Mouse (Mus musculus): ENCODE results near the gene Efcab6. TPM values are rescaled to one million over a fixed set of nuclear protein-coding genes. Genes with fewer than 3 reads are reported as not detected.

Gene Efcab6
- total RNA-seq, 4 experiments from 2014 or later, result 9.2 to 16.2 (median 14.2) TPM

DNA sequence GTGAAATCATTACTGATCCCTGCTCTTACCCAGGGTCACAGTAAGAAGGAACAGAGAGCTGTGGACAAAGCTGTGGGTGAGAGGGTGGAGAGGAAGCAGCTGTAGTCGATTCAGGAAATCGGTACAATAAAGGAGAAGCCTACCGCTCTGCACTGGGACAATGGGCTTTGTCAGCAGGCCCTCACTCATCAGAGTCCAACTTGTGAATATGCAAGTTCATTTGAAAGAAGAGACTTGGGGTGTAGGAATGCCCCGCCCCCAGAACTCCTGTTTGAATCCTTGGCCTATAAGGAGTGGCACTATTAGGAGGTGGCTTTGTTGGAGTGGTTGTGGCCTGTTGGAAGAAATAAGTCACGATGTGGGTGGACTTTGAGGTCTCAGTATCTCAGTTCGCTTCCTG lies 86.3 kb downstream of the Efcab6 start:
- DNase-seq (ENCODE audit: low spot score in 2 of 2), result no peak

DNA sequence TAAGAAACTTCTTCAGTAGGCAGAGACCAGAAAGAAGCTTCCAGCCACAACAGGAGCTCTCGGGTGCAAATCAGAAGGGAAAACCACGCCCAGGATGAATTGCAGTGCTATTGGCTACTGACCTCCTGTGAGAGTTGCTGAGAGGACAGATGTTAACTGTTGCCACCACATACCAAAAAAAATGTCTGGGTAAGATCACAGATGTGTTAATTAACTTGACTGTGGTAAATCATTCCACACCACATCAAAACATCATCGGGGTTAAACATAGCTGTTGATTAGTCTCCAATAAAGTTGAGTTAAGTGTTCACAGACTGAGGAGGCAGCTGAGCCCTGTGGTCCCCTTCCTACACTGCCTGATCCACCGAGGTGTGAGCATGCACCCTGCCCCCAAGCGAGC lies 88.1 kb downstream of the Efcab6 start:
- DNase-seq (ENCODE audit: low spot score in 2 of 2), result no peak

DNA sequence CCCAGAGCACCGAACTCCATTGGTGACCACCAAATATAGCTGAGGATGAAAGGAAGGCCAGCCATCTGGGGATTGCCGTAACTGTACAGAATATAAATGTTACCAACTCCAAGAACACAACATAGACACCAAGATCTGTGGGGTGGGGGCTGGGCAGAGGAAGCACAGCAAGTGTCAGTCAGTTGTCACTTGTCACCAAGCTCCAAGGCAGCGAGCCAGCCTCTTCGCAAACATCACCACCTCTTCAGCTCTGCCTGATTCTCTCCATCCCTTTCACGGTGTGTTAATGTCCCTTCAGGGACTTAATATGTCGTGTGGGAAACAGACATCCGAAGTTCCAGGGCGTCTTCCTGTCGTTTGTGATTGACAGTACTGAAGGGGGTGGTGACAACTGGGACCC lies 93.0 kb downstream of the Efcab6 start:
- no peak for DNase-seq (ENCODE audit: low spot score in 2 of 2)

DNA sequence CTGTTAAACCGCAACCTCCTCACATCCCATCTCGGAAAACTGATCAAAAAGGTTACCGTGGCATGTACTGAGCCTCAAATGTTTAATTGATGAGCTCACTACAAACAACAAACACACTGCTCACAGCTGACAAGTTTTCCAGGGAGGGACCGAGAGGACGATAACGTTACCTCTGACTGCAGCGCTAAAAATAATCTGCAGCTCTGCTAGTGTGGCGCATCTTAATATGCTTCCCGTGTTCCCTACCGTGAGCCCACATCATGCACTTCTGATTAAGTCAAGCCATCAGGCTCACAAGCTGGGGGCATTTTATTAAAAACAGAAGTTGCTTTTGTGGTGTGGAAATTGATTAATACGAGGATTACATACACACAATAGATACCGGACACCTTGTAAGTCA lies 97.4 kb downstream of the Efcab6 start:
- DNase-seq (ENCODE audit: low spot score in 2 of 2), result no peak

DNA sequence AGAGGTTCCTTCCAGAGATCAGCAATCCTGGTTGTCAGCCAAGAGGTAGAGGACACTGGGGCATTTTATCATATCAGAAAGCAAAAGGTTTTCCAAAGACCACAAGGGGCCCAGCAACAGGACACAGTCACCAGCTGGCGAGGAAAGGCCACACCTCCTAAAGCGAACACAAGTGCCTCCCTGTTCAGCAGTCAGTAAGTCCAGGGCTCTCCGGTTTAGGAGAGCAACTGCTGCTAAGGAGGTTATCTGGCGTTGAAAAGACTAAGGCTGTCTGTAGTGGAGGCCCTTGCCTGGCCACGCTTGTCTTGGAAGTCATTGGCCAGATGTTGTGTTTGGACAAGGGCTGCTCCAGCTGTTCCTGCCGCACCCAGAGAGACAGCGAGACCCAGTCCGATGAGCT lies 100.1 kb downstream of the Efcab6 start:
- no peak for DNase-seq (ENCODE audit: low spot score in 2 of 2)

DNA sequence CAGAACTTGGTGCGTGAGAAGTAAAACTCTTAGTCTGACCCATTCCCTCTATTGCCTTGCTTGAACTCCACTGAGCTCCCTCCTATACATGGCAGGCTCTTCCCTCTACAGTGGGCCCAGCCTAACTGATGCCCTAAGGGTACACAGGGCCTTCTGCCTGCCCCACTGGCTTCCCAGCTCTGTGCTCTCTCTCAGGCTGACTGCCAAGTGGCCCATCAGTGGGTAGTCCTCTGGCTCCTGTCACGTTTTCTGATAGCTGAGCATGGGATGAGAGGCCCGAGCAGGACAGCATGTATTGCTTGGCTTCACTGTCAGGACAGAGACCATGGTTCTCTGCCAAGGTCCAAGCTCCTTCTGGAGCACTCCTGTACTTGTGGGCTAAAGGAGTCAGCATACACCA lies 106.8 kb downstream of the Efcab6 start:
- no peak for DNase-seq (ENCODE audit: low spot score in 2 of 2)

DNA sequence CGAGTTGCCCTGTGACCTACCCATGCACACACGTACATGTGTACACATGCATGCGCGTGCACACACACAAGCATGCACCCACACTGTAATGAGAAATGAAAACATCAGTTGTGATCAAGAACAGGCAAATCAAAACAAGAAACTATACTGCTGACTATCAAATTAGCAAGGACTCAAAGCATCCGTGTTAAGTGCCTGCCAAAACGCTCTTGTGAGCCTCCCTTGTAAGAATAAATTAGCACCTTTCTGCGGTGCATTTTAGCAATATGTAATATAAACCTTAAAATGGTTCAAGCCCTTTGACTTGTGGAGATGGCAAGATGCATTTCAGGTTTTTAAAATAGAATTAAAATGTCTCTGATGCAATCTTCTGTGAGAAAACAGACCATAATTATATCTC lies 108.2 kb downstream of the Efcab6 start:
- no peak for DNase-seq (ENCODE audit: low spot score in 2 of 2)

DNA sequence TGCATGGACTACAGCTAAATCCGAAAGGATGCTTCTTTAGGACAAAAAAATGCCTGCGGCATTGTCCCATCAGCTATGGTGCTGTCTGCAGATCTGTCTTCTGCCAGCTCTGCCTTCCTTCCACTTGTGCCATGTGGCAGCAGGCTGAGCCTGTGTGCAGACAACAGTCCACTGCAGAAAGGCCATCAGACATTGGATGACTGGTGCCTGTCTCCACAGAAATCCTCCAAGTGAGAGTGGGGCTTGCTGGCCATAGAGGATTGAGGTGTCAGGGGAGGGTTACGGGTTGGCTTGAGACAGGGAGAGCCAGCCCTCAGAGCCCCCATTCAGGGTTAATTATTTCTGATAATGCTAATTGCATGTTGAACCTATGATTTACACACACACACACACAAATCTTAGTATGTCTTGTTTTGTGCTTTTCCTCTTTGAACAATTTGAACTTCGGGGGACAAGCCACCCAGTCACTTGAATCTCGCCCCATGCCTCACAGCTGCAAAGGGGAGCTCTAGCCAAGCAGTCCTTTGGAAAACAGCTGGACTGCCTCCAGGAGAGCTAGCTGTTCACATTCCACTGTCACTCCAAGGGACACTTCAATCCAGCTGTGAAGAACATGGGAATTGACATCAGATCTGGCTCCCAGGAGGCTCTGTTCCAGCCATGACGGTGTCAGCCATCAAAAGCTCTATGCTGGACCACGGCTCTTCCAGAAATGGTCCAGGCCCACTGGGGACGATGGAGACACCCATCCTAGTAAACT lies 109.1 kb downstream of the Efcab6 start:
- DNase-seq (ENCODE audit: low spot score in 2 of 2), result no peak

DNA sequence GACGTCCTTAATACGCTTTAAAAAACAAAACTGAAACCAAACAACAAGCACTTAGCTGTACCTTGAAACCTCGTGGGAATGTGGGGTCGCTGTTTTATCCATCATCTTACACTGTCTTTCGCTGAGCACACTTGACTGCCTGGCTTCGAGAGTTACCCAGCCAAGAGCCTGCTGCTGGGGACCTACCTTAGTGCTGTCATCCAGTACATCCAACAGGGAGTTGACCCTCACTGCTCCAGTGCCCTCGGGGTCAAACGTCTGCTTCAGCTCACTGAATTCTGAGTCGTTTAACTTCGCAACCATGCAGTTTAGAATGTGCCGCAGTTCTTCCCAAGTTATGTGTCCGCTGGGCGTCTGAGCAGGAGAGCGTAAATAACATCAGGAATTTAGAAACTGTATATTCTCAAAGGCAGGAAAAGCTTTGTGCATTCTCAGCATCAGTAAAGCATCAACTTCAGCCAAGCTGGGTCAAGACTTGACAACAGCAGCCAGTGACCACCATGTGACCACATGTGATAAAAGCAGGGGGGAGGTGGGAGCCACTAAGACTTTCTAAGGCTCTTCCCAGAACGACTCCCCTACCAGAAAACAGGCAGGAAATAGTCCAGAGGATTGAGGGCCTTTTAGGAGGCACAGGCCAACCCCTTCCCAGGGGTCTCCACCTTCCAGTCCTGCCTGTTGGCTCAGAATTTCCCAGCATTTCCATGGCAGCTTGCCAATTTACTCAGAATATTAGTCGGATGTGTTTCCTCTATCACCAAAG lies 115.3 kb downstream of the Efcab6 start:
- DNase-seq (ENCODE audit: low spot score in 2 of 2), result no peak

DNA sequence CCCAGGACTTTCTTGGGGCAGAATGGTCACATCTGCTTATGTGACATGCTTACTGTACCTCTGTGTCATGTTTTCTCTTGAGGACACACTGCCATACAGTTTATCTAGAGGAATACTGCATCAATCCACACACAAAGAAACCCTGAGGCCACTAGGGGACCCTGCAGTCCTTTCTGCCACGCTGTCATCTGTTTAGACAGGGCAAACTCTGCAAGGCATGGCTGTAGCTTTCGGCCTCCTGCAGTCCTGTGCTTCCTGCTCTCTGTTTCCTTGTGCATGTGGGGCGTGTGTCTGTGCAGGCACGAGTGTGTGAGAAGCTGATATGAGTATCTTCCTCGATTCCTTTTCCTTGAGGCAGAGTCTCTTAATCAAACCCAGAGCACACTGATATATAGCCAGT lies 125.5 kb downstream of the Efcab6 start:
- no peak for DNase-seq (ENCODE audit: low spot score in 2 of 2)

DNA sequence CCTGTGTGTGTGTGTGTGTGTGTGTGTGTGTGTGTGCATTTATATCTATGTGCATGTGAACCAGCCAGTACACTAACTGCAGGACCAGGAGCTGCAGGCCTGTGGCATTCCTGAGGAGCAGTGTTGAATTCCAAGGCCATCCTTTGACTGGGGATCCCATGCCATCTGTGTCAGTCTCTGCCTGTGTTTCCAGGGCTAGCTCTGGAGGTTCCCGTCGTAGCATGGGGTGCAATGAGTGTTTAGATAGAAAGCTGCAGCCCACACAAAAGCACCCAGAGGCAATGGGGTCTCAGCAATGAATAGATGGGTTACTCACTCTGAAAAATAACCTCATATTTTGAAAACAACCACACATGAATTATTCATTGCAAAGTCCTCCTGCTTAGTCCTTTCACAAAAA lies 126.7 kb downstream of the Efcab6 start:
- no peak for DNase-seq (ENCODE audit: low spot score in 2 of 2)

DNA sequence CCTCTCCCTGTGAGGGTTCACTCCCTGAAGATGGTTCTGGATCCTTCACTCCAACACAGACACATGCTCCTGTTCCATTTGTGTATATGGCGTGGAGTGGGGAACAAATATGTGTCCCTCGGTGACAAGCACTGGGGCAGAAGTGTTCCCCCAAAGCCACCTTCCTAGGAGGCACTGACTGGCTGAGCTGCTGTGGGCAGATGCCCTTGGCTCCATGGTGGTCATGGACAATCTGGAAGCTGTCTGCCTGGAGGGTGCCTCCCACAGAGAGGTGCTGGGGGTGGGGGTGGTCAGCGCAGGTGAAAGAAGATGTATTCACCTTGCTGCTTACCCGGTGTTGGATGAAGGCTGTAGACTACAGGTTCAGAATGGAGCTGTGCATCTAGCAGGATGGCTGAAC lies 128.7 kb downstream of the Efcab6 start:
- no peak for DNase-seq (ENCODE audit: low spot score in 2 of 2)

DNA sequence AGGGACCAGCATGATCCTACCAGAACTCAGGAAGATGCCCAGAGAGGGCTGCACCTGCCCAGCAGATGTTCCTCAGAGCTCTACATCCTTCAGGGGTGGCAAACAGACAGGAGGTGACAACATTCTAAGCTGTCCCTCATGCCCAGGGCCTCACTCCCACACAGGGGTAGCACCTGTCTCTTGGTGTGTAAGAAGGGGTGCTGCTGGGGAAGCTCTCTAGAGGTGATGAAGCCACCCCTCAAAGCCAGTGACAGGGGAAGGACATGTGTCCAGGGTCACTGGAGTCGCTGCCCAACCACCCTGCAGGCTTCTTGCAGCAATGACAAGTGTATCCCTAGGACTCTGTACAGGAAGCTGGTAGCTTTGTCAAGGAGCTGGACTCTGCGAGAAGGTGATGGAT lies 130.4 kb downstream of the Efcab6 start:
- DNase-seq (ENCODE audit: low spot score in 2 of 2), result no peak

DNA sequence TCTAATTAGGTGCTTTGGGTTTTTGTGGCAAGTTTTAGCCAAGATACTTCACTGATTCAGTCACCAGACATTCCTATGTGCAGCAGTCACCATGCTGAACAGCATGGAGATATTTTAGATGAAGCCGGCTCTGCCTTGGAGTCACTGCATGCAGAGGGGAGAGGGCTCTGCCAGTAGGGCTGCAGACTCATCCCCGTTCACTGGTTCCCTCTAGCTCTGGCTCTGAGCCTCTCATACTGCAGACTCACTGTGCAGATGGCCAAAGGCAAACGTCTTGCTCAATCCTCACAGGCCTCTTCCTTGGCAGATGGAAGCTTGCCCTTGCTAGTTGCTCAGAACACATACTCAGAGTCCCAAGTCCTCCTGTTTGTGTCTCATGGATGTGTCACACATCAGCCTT lies 139.8 kb downstream of the Efcab6 start:
- DNase-seq (ENCODE audit: low spot score in 2 of 2), result no peak

DNA sequence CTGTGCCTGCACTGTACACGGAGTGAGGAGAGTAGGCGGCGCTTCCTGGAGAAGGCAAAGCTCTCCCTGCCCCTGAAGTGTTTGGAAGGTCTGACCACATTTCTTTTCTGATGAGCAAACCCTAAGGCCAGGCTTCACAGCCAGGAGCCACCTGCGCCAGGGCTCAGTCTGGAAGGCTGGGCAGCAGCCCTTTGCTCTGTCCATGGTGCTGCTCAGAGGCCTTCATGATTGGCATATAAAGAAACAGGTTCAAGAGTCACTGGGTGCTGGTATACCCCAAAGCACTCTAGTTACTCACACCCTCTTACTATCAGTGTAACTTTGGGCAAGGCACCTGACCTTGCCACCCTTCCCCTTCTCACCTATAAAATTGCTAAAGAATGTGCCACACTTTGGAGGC lies 140.5 kb downstream of the Efcab6 start:
- no peak for DNase-seq (ENCODE audit: low spot score in 2 of 2)

DNA sequence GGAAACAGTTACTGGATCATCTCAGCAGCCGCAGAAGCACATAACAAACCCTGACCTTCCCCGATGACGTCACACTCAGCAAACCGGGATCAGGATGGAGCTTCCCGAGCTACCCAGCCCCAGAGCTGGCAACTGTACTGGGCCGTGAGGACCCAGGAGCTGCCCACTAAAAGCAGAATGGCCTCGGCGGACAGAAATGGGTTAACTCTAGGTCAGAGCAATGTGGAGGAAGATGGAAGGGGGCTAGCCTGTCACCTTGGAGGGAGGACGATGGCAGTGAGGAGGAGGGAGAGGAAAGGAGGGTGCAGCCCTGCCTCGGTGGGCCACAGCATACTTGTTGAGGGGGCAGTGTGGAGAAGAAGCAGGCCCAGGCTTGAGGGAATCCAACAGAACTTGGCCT lies 149.8 kb downstream of the Efcab6 start:
- DNase-seq (ENCODE audit: low spot score in 2 of 2), result no peak

DNA sequence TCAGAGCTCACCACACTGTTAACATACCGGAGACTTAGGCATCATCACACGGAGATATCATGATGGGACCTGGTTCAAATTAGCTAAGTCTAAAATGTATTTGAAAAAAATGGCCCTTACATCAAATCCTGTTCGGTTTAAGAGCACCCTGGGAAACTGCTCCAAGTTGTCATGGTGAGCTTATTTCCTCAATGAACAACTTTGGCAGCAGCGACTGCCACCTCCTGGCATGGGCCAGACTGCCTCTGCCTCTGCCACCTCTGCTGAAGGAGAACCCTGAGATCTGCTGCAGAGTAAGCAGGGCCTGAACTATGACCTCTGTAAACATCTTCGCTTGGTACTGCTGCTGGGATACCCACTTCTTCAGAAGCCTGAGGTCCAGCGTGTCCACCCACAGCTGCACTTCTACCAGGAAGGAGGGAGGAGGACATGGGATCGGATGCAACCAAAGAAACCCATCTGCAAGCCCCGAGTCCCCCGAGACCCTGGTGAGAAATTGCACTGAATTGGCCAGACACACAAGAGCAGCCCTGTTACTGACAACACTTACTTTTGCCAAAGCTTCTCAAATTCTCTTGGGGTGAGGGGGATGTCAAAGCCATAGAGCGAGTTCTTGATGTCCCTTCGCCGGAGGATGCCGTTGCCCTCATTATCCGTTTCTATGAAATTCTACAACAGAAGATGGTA lies 152.0 kb downstream of the Efcab6 start:
- no peak for DNase-seq (ENCODE audit: low spot score in 2 of 2)

DNA sequence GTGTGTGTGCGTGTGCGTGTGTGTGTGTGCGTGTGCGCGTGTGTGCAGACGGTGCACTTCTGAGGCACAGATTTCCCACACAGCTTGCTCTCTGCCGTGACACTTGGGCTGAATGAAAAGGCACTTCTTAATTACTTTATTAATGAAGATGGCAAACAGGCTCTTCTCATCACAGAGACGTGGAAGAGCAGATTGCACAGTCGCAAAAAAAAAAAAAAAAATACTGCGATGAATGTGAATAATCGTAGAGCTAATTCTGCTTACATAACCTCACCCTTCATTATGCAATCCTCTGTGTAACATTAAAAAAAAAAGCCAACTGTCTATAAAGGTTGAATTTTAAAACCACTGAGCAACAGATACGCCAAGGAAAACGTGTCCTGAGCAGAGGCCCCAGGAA lies 158.7 kb downstream of the Efcab6 start:
- DNase-seq (ENCODE audit: low spot score in 2 of 2), result no peak

DNA sequence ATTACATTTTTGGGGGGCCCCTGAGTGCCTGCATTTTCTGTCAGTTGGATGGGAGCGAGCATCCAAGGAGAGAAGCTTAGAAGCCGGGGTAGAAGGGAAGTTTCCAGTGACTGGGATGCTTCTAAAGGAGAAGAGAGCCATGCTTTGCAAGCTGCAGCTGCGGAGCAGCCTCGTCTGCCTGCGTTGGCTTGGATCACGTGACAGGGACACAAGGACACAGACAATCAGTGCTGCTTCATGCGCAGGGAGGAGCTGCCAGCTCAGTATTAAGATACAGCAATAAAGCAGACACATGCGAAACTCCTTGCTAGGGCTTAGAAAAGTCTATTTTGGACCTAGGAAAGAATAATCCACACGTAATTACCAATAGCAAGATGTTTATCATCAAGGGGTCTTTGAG lies 167.9 kb downstream of the Efcab6 start:
- DNase-seq (ENCODE audit: low spot score in 2 of 2), result peak; percentile 28 to 61

DNA sequence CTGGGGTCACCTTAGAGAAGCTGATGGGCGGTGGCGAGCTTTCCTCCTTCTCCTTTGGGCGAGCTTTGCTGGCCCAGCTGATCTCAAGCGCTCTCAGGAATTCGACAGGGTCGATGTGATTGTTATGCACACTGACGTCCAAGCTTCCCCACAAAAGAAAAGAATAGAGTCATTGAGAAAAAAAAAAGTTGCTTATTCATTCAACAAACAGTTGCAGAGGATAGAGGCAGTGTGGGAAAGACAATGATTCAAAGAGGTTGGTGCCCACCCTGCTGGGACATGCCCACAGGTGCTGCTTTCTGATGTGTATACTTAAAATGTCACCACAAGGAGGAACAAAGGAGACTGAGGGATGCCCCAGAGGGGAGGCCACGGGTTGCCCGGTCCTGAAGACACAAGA lies 169.2 kb downstream of the Efcab6 start:
- DNase-seq (ENCODE audit: low spot score in 2 of 2), result no peak

DNA sequence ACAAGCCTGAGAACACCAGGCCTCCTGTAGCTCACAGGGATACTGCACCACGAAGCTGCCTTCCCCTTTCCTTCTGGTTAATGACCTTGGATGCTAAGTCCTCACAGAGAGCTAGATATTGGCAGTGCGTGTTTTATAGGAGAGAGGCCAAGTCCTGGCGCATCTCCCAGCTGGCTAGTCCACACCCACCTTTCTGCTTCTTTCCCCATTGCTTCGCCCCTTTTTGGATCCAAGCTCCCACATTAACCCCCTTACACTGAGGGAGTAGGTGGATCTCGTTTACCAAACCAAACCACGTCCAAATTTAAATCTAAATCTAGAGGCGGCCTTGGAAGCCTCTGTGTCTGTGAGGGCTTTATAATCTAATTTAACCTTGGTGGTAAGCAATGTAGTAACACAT lies 170.9 kb downstream of the Efcab6 start:
- no peak for DNase-seq (ENCODE audit: low spot score in 2 of 2)

DNA sequence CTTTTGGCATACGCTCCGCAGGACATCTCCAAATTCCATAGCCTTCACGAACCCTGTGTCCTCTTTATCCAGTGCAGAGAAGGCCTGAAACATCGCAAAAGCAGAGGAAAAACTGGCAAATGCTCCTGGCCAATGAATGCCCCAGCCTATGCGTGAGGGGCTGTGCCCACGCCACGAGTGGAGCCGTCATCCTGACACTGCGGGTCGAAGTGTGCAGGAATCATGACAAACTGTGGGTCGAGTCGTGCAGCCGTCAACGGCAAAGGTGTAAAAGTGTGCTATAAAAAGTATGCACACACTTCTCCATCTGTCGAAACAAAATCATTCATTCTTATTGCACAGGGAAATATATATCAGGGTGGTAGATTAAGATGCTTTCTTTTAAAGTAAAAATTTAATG lies 172.3 kb downstream of the Efcab6 start:
- DNase-seq (ENCODE audit: low spot score in 2 of 2), result no peak

DNA sequence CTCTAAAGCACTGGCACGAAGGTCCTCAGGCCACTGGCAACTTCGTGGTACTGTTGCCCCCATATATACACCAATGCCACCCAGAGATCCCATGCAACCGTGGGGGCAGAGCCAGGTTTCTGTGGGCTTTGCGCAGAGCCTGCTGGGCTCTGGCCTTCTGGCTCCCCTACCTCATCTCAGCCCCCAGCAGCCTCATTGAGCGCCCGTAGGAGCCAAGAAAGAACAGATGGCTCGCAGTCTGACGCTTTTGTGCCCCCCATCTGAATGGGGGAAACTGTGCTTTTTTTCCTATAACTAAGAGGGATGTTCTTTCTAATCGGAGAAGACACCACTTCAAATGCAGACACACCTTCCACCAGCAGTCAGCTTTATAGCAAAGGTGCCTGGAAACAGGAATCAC lies 180.9 kb downstream of the Efcab6 start:
- DNase-seq (ENCODE audit: low spot score in 2 of 2), result no peak

Measured in left cerebral cortex, adult 8-10 months (tissue).